Mouse (Mus musculus) hindlimb bud, embryonic 11.5 days (tissue): ENCODE measurements at regions not wholly inside any gene's neighbourhood (a gene's known extent, or its start where the extent isn't known, plus 50 kb on each side); places are given as distances from the start of the nearest gene placed in this dataset.

ENCODE experiments used
- DNase-seq: peaks from one replicate; pipeline ENCODE4 v3.0.0-alpha.2; 2012; ENCODE audit warnings: low read depth, low spot score; ENCODE audit errors: extremely low spot score

GRCm38 (mm10) chr1:183504103-183504841, 86.3 kb downstream of the Hhipl2 start:
- no peak for DNase-seq

DNA sequence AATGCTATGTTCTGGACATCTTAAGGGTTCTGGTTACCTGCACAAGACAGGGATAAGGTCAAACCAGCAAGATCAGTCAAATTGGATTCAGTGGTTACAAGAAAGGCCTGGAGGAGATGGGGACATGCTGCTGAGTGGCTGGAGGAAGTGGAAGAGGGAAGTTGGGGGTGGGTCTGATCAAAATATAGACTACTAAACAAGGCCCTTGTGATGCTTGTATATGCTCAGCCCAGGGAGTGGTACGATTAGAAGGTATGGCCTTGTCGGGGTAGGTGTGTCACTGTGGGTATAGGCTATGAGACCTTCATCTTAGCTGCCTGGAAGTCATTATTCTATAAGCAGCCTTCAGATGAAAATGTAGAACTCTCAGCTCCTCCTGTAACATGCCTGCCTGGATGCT, 89.9 kb downstream of the Hhipl2 start:
- DNase-seq = no peak

DNA sequence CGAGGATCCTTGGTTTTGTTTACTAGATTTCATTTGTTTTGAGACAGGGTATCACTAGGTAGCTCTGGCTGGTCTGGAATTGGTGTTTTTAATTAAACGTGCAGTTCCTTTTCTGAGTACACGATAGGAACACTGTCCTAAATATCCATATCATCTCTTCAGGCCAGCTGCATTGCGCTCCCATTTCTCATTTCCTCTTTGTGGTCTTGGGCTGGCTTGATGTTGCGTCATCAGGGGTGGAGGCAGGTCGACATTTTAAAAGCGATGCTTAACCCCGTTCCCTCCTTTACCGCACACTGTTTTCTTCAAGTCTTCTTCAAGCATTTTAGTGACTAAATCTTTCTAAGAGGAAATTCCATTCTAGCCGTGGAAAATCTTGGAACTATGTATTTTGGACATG, 92.7 kb downstream of the Hhipl2 start:
- DNase-seq = no peak

- no peak for DNase-seq
These were observed 95.9 kb downstream of the Hhipl2 start for GRCm38 (mm10) chr1:183513876-183514275.

- no peak for DNase-seq
These were observed 96.4 kb downstream of the Hhipl2 start for GRCm38 (mm10) chr1:183514281-183514983.

DNA sequence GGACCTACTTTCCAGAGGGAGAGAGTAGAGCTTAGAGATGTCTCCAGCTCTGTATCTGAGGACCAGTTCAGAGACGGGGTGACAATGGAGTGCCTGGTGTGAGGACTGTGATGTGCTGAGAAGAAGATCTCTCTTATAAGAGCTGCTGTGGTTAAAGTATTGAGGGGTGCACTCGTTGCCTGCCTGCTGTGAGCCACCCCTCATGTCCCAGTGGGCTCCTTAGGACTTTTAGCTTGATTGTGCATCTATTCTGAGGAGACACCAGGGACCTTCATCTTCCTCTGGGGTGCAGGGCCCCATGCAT, 96.9 kb downstream of the Hhipl2 start:
- no peak for DNase-seq

DNA sequence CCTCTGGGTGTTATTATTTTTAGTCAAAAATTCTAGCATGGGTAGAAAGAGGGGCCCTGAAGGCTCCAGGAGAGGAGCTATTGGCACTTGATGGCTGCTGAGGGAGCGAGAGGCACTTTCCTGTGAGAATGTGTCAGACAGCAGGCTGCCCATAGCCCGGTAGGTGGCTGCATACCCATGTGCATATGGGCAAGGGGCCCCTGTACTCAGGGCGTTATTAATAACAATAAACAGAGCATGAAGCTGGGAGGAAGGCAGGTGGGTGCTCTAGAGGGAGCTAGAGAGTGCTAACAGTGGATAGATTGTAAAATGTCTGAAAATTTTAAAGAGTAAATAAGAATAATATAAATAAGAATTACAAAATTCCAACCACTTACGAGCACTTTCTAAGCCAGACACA, 98.2 kb downstream of the Hhipl2 start:
- DNase-seq = no peak

- no peak for DNase-seq
These were observed 99.2 kb downstream of the Hhipl2 start for GRCm38 (mm10) chr1:183517236-183517635.

GRCm38 (mm10) chr1:183521569-183521968, 103.6 kb downstream of the Hhipl2 start:
- no peak for DNase-seq

DNA sequence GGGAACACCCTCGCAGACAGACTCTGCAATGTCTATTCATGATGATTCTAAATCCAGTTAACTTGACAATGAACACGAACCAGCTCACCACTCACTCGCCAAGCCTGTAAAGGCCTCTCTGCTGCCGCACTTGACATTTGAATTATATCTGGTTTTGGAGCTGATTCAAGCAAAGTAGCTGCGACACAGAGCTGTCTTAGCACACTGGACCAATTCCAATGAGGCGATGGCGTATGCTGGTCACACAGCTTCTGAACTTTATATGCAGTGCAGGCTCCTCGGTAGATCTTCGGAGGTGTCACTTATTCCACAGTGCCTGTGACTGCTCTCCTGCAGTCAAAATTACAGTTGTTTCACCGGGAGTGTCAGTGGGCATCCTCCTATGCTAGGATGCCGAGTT, 115.4 kb downstream of the Hhipl2 start:
- DNase-seq = no peak

- peak; percentile 44 for DNase-seq
These were observed 130.9 kb downstream of the Hhipl2 start for GRCm38 (mm10) chr1:183548752-183549387.

DNA sequence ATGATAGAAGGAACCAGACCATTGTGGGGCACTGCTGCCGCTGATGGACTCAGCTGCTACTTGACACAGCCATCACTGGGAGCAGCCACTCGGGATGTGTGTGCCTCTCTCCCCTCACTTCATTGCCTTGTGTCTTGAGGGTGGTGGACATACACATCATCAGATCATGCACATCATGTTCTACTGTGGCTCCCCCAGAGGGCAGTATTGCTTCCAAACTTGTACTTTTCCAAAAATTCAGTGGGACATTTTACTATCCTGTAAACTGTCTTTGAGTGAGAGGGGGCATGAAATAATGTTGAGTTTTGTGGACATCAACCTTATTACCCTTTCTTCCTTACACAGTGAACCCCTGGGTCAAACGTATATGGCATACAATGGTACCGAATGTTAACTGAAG, 134.6 kb downstream of the Hhipl2 start:
- no peak for DNase-seq

GRCm38 (mm10) chr1:183553219-183553618, 135.2 kb downstream of the Hhipl2 start:
- DNase-seq = no peak

- no peak for DNase-seq
These were observed 144.8 kb downstream of the Hhipl2 start for GRCm38 (mm10) chr1:183562853-183563252.

DNA sequence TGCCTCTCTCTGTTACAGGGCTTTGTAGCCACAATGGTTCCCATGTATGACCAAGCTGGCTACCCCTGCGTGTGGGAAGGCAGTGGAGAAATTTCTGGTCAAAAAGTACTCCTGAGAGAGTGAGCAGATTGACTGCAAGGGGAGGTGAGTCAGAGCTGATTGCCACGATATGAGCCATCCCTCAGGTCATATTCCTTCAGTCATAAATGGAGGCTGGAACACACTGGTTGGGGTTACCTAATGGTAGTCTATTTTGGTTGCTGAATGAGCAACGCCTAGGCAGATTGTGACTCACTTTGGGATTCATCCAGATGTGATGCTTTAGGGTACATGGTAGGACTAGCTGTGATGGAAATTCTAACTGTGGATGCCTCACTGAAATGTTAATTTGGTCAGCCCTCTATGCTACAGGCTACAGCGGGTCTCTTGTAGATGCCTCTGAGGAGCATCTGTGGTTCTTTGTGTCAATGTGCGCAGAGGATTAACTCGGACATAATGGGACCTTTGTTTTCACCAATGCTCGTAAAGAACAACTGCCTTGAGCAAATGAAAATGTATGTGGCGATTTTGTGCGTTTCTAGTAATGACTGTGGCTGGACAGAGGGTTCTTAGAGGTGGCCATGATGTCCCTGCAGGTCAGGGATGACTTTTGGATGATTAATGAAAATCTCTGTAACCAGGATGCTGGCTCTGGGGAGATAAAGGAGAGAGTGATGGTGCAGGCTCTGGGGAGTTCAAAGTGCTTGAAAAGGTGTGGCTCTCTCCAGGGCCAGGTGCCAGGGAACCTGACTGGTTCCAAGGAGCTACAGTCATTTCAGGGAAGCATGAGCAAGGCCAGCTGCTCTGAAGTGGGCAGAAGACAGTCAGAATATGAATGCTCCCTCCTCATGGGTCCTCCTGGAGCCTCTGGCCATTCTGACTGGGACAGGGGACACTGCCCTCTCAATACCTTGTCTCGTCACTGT, 155.9 kb downstream of the Hhipl2 start:
- no peak for DNase-seq

DNA sequence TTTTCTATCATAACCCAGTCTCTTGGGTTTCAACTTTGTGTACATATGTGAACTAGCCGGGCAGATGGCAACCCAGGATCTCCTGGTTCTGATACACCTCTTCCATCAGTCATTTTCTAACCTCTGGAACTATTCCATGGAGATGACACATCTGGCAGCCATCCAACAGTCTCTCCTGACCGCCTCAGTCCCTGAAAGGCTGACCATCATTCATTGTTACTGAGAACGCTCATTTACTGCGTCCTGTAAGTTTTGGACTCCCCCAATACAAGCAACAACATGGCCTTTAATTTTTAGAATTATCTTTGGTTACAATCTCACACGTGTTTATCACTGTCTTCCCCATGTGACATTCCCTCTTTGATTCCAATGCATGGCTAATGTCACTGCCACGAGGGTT, 166.8 kb downstream of the Hhipl2 start:
- no peak for DNase-seq

- no peak for DNase-seq
These were observed 168.4 kb downstream of the Hhipl2 start for GRCm38 (mm10) chr1:183586406-183586805.

DNA sequence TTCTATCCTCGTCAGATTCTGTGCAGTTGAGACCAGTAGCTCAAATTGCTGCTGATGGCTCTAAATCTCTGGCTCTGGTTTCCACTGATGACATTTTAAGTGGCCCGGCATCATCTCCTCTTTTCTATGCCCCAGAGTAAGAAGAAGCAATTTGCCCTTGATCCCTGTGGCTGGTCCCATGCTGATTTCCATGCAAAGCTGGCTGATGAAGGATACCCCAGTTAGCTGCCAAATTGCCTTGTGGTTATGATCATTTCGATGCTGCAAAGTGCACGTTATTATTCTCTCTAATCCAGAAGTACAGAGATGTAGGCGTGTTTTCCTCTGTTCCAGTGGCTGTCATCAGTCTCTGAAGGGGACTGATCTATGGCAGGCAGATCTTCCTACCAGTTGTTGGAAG, 177.3 kb downstream of the Hhipl2 start:
- DNase-seq = no peak

DNA sequence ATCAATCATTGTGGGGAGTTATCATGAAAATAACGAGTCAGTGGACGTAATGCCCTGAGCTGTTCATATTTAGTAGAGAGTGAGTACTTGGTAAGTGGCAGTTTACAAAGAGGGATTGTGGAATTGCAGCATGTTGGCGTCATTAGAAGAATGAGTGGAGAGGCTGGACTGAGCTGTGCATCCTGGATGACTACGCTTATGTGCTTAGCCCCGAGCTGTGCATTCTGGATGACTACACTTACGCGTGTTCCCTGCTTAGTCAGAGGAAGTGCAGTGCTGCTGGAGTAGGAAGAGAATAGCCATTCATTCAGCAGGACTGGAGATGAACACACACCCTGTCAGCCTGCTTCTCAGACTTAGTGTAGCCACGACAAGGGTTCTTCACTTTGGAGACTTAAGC, 182.5 kb downstream of the Hhipl2 start:
- DNase-seq = no peak

- DNase-seq = no peak
These were observed 194.1 kb downstream of the Hhipl2 start for GRCm38 (mm10) chr1:183611966-183612694.
